Mouse (Mus musculus): ENCODE results near the gene Gfpt1. TPM values are rescaled to one million over a fixed set of nuclear protein-coding genes. Genes with fewer than 3 reads are reported as not detected.

Gene Gfpt1
- polyA plus RNA-seq, 1 experiment, result 13.5 TPM

DNA sequence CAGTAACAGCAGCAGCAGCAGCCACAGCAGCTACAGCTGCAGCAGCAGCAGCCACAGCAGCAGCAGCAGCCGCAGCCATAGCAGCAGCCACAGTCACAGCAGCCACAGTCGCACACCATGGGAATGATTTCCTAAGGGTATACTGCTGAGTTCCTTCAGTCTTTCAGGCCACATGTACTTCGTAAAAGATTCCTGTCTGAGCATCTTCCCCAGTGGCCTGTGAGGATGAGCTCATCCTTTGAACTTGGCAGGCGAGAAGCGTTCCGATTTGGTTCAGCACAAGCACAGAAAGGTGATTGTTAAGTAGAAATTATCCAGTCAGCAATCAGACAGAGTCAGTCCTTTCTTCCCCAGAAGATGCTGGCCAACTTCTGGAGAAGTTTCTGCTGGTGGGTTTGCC lies 69.5 kb downstream of the Gfpt1 start:
- no peak for TF ChIP-seq GATA1 (IDR thresholded peaks at IDR 0.05; ENCODE audit: low read length)

DNA sequence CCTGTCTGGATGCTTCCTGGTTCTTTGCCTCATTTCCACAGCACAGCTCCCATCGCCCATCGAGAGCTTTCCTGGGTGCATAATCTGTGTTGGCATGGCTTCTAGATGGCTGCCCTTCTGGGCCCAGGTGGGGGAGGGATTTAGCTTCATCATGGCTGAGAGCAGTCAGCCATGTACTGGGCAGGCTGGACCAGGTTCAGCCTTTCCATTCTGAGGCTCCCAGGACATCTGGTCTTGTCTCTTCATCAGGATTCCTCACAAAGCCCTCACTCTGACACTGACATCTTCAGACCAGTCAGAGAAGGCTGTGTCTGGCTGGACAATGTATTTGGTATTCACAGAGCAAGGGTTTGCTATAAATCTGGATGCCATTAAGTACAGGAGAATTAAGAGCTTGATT lies 73.3 kb downstream of the Gfpt1 start:
- TF ChIP-seq GATA1 (IDR thresholded peaks at IDR 0.05; ENCODE audit: low read length), result no peak

DNA sequence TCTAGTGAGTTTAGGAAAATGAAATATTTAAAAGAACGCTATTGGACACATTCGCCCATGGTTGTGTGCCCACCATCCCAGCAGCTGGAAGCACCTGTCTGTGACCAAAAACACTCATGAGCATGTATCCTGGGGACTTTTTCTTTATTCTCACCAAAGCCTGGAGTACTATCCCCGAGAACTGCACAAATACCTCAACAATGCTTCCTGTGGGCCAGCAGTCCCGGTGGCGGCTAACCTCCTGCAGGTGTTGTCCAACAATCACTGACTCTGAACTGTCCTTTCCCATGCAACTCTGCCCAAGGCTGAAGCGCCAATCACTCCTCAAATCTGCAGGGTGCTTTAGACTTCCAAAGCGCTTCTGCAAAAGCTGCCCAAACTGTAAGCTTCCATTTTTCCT lies 74.0 kb downstream of the Gfpt1 start:
- no peak for TF ChIP-seq GATA1 (IDR thresholded peaks at IDR 0.05; ENCODE audit: low read length)

DNA sequence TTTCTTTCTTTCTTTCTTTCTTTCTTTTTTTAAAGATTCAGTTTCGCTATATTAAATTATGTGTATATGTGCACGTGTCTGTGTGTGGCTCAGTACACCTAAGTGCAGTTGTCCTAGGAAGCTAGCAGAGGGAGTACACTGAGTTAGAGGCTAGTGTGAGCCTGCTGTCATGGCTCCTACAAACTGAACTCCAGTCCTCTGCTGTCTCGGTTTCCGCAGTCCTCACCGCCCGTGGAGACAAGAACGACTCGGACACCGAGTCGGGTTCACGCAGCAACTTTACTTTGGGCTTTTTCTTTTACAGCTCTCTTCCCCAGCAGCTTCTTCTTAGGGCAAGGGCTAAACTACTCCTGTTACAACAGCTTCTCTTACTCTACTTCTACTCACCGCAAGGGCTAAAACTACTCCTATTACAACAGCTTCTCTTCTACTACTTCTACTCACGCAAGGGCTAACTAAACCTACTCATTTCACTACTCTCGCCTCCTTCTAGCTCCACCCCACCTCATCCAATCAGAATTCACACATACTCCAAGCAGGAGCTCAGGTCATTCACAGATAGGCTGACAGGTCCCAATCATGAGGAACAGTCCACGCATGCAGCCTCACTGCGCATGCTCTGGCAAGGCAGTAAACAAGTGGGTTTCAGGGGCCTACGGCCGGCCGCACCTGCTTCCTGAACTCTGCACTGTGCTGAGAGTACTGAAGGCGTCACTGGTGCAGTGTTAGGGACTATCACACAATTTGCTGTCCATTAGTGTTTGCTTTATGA lies 76.6 kb downstream of the Gfpt1 start:
- no peak for TF ChIP-seq GATA1 (IDR thresholded peaks at IDR 0.05; ENCODE audit: low read length)

DNA sequence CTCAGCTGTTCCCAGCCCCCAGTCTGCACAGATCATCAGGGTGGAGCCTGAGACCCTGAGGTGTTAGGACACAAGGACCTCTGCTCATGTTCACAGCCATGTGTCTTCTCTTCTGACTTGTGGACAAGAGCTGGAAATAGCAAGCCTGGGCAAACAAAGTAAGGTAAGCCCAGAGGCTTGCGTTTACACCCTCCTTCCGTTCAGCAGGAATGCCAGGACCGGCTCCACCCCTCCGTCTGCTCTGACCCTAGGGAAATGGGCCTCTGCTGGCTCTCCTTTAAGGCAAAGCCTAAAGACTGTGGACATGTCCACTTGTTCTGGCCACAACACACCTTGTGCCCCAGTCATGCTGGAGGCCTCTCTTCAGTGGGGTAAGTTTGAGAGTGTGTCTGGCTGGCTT lies 77.3 kb downstream of the Gfpt1 start:
- TF ChIP-seq GATA1 (IDR thresholded peaks at IDR 0.05; ENCODE audit: low read length), result no peak

DNA sequence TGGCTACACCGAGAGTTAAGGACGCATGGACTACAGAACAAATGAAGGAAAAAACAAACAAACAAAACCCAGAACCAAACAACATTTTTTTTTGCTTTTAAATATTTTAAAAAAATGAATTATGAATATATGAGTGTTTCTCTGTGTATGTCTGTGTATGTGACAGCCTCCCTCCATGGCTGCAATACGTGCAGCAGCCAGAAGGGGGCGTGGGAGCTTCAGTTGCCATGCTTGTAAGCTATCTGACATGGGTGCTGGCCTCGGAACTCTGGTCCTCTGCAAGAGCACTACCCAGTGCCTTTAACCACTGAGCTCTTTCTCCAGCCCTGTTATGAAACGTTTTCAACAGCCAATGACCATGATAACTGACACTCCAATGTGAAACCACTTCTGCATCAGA lies 78.0 kb downstream of the Gfpt1 start:
- TF ChIP-seq GATA1 (IDR thresholded peaks at IDR 0.05; ENCODE audit: low read length), result no peak

DNA sequence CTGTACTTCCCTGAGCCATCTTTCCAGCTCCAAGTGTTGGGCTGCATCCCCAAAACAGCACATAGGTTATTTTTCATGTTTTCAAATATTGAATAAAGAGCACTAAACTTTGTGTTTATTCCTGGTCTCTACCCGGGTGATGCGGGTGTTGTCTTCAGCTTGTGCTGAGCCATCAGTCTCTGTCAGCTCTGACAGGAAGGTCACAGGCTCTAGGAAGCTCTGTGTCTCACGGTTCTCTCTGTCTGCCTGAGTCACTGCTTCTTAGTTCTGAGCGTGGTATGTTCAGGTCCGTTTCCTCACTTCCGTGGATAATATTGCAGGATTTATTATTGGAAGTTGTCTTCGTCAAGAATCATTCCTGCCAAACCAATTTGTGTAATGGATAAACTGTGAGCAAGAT lies 79.3 kb downstream of the Gfpt1 start:
- TF ChIP-seq GATA1 (IDR thresholded peaks at IDR 0.05; ENCODE audit: low read length), result no peak

DNA sequence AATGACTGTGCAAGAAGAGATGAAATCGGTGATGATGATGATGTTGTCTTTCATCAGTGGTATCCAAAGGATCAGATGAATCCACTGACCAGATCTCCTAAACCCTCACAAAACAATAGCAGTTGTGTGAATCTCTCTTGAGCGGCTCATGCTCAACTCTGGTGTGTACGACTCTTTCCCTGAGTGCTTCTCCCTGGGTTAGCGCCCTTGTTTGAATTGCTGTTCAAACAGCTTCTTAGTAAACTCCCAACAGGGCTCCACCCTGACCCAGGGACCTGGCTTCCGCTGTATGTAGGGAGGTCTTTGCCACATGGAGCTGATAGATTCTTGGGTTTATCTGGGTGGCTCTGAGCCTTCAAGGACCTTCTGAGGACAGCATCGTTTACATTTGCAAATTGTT lies 80.8 kb downstream of the Gfpt1 start:
- no peak for TF ChIP-seq GATA1 (IDR thresholded peaks at IDR 0.05; ENCODE audit: low read length)

DNA sequence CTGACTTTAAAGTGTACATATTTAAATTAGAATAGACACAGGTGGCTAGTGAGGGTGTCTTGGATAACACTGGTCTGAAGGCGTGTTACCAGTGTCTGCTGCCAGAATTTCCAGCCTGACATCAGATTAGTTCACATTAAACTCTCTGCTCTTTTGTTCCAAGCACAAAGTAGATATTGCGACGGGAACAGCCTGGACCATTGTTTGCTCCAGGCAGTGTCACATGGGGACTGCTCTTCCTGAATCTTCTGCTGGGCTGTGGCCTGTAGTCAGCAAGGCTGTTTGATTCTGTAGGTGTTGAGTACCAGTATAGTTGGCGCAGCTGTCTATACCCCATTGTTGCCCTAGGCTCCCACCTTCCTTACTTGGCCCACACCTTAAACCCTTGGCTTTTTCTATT lies 81.3 kb downstream of the Gfpt1 start:
- TF ChIP-seq GATA1 (IDR thresholded peaks at IDR 0.05; ENCODE audit: low read length), result no peak

DNA sequence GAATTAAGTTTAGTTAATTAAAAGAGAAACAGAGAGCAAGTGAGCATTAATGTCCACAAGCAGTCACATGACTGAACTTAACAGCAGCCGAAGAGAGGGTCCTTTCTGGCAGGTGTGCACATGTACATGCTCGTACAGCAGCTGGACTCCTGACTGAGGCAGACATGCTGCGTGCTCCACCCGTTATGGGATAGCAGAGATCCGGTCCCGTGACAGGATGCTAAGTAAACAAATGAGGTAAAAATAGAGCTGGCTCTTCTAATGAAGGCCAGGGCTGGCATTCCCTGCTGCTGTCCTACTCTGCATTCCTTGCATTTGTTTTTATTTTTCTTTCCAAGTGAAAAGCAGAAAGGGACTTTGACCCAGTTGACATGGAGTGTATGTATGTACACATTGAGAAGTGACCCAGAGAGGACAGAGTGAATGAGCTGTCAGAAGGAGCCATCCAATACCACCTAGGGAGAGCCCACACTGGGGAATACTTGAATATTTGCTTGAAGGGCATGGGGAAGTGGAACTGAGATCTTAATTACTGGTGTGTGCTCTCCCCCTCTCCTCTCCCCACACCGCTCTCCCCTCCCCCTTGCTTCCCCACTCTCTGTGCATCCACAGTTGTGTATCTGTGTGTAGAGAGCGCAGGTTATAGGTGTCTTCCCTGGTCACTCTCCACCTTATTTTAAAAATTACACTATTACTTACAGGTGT lies 84.6 kb downstream of the Gfpt1 start:
- TF ChIP-seq GATA1 (IDR thresholded peaks at IDR 0.05; ENCODE audit: low read length), result no peak

DNA sequence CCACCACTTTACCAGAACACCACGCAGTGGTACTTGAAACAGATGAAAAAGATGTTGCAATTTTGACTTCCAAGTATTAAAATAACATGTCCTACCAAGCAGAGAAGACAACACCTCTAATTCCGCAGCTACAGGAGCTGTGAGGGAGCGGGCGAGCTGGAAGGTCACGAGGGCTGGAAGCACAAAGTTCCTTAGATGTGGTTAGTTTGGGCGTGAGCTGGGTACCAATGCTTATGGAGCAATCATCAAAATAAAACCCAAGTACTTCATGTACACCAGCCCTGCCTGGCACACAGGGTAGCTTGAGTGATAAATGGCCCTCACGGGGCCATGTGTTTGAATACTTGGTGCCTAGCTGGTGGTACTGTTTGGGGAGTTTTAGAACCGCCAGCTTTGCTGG lies 87.2 kb downstream of the Gfpt1 start:
- no peak for TF ChIP-seq GATA1 (IDR thresholded peaks at IDR 0.05; ENCODE audit: low read length)

DNA sequence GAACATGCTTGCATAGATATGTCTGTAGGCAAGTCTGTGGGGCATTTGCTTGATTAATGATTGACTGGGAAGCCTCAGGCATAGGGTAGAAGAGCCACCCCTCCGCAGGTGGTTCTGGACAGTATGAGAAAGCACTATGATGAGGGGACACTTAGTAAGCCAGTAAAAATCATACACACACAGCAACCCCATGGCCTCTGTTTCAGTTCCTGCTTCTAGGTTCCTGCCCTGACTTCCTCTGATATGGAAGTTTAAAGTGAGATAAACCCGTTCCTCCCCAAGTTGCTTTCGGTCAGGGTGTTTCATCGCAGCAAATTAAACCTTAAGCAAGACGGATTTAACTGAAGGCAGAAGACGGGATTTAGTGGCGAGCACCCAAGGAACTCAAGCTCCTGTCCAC lies 88.0 kb downstream of the Gfpt1 start:
- no peak for TF ChIP-seq GATA1 (IDR thresholded peaks at IDR 0.05; ENCODE audit: low read length)

DNA sequence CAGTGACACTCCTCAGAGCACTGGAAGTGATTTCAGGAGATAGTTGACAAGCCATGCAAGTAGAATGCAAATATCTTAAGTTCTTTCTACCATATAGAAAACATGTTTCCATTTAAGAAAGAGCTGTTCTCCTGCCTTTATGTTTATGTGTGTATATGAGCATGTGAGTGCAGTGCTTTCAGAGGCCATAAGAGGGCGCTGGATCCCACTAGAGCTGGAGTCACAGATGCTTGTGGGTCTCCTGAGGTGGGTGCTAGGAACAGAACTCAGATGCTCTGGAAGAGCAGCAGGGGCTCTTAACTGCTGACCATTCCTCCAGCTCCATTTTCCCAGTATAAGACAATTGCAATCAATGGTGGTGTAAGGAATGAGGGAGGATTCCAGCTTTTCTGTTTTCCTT lies 88.4 kb downstream of the Gfpt1 start:
- TF ChIP-seq GATA1 (IDR thresholded peaks at IDR 0.05; ENCODE audit: low read length), result no peak

DNA sequence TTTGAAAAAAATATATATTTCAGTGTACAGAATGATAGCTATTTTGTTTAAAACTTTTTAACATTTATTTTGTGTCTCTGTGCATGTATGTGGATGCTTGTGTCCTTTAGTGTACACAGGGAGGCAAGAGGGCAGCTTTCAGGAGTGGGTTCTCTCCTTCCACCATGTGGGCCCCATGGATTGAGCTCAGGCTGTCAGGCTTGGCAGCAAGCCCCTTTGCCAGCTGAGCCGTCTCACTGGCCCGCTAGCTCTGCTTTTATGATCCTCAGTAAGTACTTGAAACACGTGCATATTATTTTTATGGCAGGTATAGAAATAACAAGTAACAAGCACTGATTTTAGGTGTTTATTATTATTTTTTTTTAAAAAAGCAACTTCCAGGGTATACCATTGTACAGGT lies 90.9 kb downstream of the Gfpt1 start:
- TF ChIP-seq GATA1 (IDR thresholded peaks at IDR 0.05; ENCODE audit: low read length), result no peak

DNA sequence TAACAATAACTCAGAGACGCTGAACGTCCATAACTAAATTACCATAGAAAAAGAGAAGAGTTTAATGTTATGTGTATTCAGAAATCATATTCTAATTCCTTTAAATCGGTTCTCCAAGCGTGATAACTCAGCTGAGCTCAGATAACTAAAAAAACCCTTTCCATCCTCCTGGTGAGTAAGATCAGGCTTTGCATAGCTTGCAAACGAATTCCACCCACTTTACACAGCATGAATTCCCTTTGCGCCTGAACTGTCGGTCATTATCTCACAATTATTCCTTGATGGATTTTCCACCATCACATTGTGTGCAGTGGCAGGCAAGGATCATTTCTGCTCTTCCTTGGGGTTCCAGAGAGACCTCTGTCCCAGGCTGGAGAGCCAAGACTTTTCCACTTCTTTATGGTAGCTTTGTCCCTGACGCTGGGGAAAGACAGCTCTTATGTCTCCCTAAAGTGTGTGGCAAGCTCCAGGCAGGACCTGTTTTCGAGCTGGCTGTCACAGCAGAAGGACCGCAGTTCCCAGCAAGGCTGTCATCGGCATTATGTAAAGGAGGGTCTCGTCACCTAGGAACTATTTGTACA lies 91.4 kb downstream of the Gfpt1 start:
- no peak for TF ChIP-seq GATA1 (IDR thresholded peaks at IDR 0.05; ENCODE audit: low read length)

DNA sequence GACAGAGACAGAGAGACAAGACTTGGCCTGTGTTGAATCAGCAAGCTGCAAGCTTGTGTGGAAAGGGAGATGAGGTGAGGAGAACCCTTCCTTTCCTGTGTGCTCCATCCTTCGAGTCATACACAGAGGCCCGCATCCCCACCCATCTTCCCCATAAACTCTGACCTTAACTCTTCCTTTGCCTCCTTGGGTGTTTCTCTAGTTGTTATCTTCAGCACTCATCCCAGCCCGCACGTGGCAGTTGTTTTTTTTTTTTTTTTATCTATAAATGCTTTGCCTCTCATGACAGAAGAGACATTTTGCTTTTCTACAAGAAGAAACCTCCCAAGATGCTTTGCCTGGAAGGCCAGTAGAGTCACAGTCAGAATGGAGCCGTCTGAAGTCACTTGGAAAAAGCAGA lies 95.8 kb downstream of the Gfpt1 start:
- no peak for TF ChIP-seq GATA1 (IDR thresholded peaks at IDR 0.05; ENCODE audit: low read length)
